Mouse (Mus musculus): Measurements from ENCODE around the gene Man1a2. TPM values are rescaled to one million over a fixed set of nuclear protein-coding genes. Genes with fewer than 3 reads are reported as not detected.

The Man1a2 gene
- polyA plus RNA-seq, 1 experiment, result 11.2 TPM

DNA sequence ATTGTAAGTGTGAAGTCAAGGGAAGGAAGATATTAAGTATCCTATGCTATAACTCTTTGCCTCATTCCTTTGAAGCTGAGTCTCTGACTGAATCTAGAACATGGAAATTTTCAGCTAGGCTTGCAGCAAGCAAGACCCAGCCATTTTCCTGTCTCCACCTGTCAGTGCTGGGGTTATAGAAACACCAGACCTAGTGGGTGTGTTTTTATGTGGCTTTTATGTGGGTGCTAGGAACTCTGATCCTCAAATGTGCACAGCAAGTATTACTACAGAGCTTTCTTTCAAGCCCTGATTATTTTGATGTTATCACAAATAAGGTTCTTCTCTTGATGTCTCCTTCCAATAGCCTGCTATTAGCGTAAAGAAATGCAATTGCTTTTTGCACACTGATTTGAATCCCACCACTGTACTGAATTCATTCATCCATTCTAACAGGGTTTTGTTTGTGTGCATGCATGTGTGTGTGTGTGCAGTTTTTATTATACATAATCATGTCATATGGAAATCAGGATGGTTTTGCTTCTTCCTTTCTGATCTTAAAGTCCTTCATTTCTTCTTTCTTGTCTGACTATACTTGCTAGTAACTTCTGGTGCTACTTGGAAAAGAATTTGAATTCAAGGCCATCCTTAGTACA lies 102.5 kb downstream of the Man1a2 start:
- no peak for DNase-seq
- TF ChIP-seq POLR2A (IDR thresholded peaks at IDR 0.05; ENCODE audit: borderline replicate concordance, extremely low read depth, low read depth, low read length), result no peak
- TF ChIP-seq CTCF (IDR thresholded peaks at IDR 0.05; ENCODE audit: insufficient read depth, low read length), result no peak
- Histone ChIP-seq H3K4me3 (replicated peaks; ENCODE audit: extremely low read depth, low read depth, low read length) (no peak overlapping the region), H3K4me1 (ENCODE audit: control insufficient read depth, insufficient read depth, low read length) (no peaks in the 10 kb centered on the region)
- WGBS, result 97% methylated on average over 1 of the region's 1 CpGs

DNA sequence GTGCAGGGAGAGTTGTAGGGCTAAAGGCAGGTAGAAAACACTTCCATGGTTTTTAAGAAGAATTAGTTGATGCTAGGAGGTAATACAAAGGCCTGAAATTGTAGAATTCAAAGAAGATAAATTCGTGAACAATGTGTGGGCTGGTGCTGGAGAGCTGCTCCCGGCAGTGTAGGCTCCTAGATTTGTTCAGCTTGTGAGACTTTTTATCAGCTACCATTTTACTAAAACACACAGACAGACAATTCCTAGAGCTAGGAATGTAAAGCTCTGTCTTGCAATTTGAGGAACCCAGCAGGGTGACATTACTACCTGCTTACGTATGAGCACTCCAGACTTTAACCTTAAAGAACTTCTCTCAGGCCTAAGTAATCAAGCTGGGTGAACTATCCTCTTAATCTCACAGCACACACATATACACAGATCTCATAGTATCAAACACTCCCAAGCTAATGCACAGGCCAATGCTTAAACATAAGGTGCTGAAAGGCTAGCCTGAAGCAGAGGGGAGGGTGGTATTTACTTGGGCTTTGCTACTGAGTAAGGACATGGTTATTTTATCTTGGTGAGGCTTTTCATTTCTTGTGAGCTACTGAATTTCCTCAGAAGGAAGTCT lies 112.6 kb downstream of the Man1a2 start:
- DNase-seq, result no peak
- Histone ChIP-seq H3K4me1 (ENCODE audit: control insufficient read depth, insufficient read depth, low read length) (no peaks in the 10 kb centered on the region), H3K4me3 (replicated peaks; ENCODE audit: extremely low read depth, low read depth, low read length) (no peak overlapping the region)
- WGBS, result 86% methylated on average over 3 of the region's 3 CpGs
- no peak for TF ChIP-seq CTCF (IDR thresholded peaks at IDR 0.05; ENCODE audit: insufficient read depth, low read length)
- TF ChIP-seq POLR2A (IDR thresholded peaks at IDR 0.05; ENCODE audit: borderline replicate concordance, extremely low read depth, low read depth, low read length), result no peak

DNA sequence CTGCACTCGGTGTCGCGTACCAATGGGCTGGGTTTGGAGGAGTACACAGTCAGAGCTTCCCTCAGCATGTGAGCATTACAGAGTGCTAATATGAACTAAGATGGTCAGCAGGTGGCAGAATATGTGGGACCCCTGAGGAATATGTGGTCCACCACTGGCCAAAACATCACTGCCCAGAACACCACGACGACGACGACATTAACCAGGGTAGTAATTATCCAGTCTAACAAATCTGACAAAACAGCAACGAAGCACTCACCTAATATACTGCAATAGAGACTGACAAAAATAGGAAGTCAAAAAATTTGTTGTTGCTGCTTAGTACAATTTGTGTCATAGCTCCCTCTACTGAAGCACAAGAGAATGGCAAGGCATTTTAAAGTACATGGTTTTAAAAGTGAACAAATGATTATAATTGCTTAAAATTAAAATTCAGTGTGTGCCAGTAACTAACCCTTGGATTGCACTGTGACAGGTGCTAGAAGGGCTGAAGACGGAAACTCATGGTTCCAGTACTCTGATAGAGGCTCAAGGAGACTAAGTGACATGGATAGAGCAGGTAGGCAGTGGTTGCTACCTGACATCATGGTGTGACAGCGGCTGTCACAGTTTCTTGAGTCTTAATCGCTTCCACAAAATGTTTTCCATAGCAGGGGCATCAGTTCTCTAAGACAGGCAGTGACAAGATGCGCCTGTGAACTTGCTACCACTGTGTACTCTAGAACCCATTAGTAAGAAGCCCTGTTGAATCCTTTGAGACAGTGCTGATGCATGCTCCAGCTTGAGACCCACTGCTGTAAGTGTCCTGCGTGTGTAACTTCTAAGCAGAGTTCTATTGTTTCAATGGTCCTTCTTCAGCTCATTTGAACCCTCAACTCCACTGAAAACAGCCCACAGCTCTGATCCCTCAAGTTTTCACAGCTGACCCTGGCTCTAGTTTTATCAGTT lies 116.6 kb downstream of the Man1a2 start:
- 82% methylated on average over 13 of the region's 13 CpGs for WGBS
- TF ChIP-seq POLR2A (IDR thresholded peaks at IDR 0.05; ENCODE audit: borderline replicate concordance, extremely low read depth, low read depth, low read length) (no peak), CTCF (IDR thresholded peaks at IDR 0.05; ENCODE audit: insufficient read depth, low read length) (peak; percentile 45; the same call in 1 of the 2 replicates)
- Histone ChIP-seq H3K4me1 (ENCODE audit: control insufficient read depth, insufficient read depth, low read length) (no peaks in the 10 kb centered on the region), H3K4me3 (replicated peaks; ENCODE audit: extremely low read depth, low read depth, low read length) (no peak overlapping the region)
- no peak for DNase-seq

DNA sequence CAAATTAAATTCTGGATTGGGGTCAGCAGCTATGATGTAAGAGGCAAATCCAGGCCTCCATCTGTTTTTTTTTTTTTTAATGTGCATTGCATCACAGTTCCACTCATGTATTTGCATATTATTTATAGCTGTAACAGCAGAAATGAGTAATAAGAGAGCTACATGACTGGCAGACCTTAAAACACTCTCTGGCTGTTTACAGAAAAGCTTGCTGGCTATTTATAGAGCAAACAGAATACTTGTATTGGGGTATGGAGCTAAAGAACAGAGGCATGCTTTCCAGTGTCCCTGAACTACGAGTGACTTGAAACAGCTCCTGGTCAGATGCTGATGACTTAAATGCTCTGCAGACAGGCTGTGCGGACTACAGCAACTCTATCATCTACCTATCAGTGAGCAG lies 121.7 kb downstream of the Man1a2 start:
- WGBS, result 77% methylated on average over 2 of the region's 2 CpGs
- TF ChIP-seq POLR2A (IDR thresholded peaks at IDR 0.05; ENCODE audit: borderline replicate concordance, extremely low read depth, low read depth, low read length), result no peak
- TF ChIP-seq CTCF (IDR thresholded peaks at IDR 0.05; ENCODE audit: insufficient read depth, low read length), result no peak
- Histone ChIP-seq H3K4me1 (ENCODE audit: control insufficient read depth, insufficient read depth, low read length) (no peaks in the 10 kb centered on the region), H3K4me3 (replicated peaks; ENCODE audit: extremely low read depth, low read depth, low read length) (no peak overlapping the region)
- DNase-seq, result no peak

DNA sequence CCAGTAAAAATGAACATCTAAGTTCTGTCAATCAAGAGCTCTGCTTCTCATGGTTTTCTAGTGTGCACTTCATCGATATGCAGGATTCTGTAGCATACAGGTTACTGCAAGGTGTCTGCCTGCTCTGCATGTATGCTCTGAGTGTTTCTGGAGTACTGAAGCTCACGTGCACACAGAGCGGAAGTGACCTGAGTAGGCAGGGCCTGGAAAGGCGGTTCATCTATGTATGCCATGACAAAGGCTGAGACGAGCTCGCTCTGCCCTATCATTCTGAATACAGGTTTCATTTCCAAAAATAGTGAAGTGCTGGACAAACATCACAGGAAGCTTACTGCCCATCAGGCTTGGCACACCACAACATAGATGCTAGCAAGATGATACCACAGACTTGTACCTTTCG lies 122.8 kb downstream of the Man1a2 start:
- TF ChIP-seq POLR2A (IDR thresholded peaks at IDR 0.05; ENCODE audit: borderline replicate concordance, extremely low read depth, low read depth, low read length), result no peak
- TF ChIP-seq CTCF (IDR thresholded peaks at IDR 0.05; ENCODE audit: insufficient read depth, low read length), result no peak
- H3K4me1 ChIP-seq (ENCODE audit: control insufficient read depth, insufficient read depth, low read length), result no peaks in the 10 kb centered on the region
- WGBS, result 87% methylated on average over 7 of the region's 7 CpGs
- H3K4me3 ChIP-seq (replicated peaks; ENCODE audit: extremely low read depth, low read depth, low read length), result no peak overlapping the region
- DNase-seq, result no peak

- H3K4me1 ChIP-seq (ENCODE audit: control insufficient read depth, insufficient read depth, low read length), result no peaks in the 10 kb centered on the region
- no peak overlapping the region for H3K4me3 ChIP-seq (replicated peaks; ENCODE audit: extremely low read depth, low read depth, low read length)
- WGBS, result 89% methylated on average over 2 of the region's 2 CpGs
- TF ChIP-seq POLR2A (IDR thresholded peaks at IDR 0.05; ENCODE audit: borderline replicate concordance, extremely low read depth, low read depth, low read length) (no peak), CTCF (IDR thresholded peaks at IDR 0.05; ENCODE audit: insufficient read depth, low read length) (no peak)
- DNase-seq, result no peak
Measured at GRCm38 (mm10) chr3:100561561-100562175, 123.6 kb downstream of the Man1a2 start.

- no peak overlapping the region for H3K4me3 ChIP-seq (replicated peaks; ENCODE audit: extremely low read depth, low read depth, low read length)
- no peak for TF ChIP-seq CTCF (IDR thresholded peaks at IDR 0.05; ENCODE audit: insufficient read depth, low read length)
- no peak for TF ChIP-seq POLR2A (IDR thresholded peaks at IDR 0.05; ENCODE audit: borderline replicate concordance, extremely low read depth, low read depth, low read length)
- DNase-seq, result no peak
- 95% methylated on average over 7 of the region's 7 CpGs for WGBS
- H3K4me1 ChIP-seq (ENCODE audit: control insufficient read depth, insufficient read depth, low read length), result no peaks in the 10 kb centered on the region
Measured at GRCm38 (mm10) chr3:100559431-100559830, 125.9 kb downstream of the Man1a2 start.

GRCm38 (mm10) chr3:100558211-100558708 lies 127.0 kb downstream of the Man1a2 start:
- TF ChIP-seq CTCF (IDR thresholded peaks at IDR 0.05; ENCODE audit: insufficient read depth, low read length), result no peak
- no peak for TF ChIP-seq POLR2A (IDR thresholded peaks at IDR 0.05; ENCODE audit: borderline replicate concordance, extremely low read depth, low read depth, low read length)
- Histone ChIP-seq H3K4me3 (replicated peaks; ENCODE audit: extremely low read depth, low read depth, low read length) (no peak overlapping the region), H3K4me1 (ENCODE audit: control insufficient read depth, insufficient read depth, low read length) (no peaks in the 10 kb centered on the region)
- DNase-seq, result no peak
- WGBS, result 72% methylated on average over 4 of the region's 4 CpGs

DNA sequence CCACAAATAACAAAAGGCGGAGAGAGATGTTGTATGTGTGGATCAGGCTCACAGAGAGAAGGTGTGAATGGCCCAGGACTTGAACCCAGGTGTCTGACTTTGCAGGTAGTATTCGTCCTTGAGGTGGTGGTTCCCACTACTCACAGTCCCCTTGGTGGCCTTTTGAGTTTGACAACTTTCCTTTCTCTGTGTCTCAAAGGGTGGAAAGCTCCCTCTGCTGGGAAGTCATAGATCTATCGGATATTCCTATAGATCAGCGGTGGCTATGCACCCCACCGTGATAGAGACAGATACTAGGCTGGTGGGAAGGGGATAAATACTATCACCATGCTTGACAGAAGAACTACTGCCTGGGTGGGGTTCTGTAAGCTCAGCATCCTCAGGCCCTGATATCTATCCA lies 130.5 kb downstream of the Man1a2 start:
- H3K4me1 ChIP-seq (ENCODE audit: control insufficient read depth, insufficient read depth, low read length), result no peaks in the 10 kb centered on the region
- 47% methylated on average over 5 of the region's 5 CpGs for WGBS
- no peak overlapping the region for H3K4me3 ChIP-seq (replicated peaks; ENCODE audit: extremely low read depth, low read depth, low read length)
- no peak for DNase-seq
- no peak for TF ChIP-seq POLR2A (IDR thresholded peaks at IDR 0.05; ENCODE audit: borderline replicate concordance, extremely low read depth, low read depth, low read length)
- no peak for TF ChIP-seq CTCF (IDR thresholded peaks at IDR 0.05; ENCODE audit: insufficient read depth, low read length)
